Mouse (Mus musculus): ENCODE data around the gene Ppp1r10. TPM values are rescaled to one million over a fixed set of nuclear protein-coding genes. Genes with fewer than 3 reads are reported as not detected.
"Not testable (repeated sequence)": the region's sequence is repeated elsewhere in the genome, so short reads cannot be mapped to it uniquely, and the experiment has no call there.

Ppp1r10 gene
- polyA plus RNA-seq, 1 experiment from 2014 or later: 19.4 TPM

DNA sequence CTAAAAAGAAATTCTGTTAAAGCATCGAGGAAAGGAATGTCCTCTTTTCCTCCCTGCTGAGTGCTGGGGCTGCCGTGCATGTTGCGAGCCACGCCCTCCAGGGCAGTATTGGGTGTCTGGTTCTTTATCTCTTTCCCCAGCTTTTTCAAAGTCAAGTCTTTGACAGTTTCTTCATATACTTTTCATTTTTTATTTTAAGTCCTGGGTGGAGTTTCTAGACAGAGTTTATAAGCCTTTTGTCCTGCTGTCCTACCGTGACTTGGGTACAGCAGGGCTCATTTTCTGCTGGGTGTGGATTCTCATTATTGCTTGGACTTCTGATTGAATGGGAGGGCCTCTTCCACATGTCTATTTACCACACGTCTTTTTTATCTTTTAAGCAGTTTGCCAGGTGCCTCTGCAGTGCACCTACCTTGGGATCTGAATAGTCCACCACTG is 3.6 kb downstream of the Ppp1r10 start:
- Histone ChIP-seq H3K4me3 (replicated peaks) (peak overlapping the region; percentile 92), H3K4me2 (peak overlapping the region; percentile 81), H3K4me1 (replicated peaks) (peaks cover 67% of the 10 kb centered on the region), H3K9ac (peak overlapping the region; percentile 83), H3K27me3 (no peaks in the 10 kb centered on the region), H3K36me3 (peaks cover 56% of the 10 kb centered on the region), H3K27ac (peak overlapping the region; percentile 97), H3K9me3 (replicated peaks) (no peaks in the 10 kb centered on the region)
- DNase-seq (peak; percentile 70), ATAC-seq (ENCODE audit: low read depth) (no peak; the same call in 1 of the 2 replicates)
- 8% methylated on average over 6 of the region's 6 CpGs for WGBS (ENCODE audit: insufficient replicate concordance)

DNA sequence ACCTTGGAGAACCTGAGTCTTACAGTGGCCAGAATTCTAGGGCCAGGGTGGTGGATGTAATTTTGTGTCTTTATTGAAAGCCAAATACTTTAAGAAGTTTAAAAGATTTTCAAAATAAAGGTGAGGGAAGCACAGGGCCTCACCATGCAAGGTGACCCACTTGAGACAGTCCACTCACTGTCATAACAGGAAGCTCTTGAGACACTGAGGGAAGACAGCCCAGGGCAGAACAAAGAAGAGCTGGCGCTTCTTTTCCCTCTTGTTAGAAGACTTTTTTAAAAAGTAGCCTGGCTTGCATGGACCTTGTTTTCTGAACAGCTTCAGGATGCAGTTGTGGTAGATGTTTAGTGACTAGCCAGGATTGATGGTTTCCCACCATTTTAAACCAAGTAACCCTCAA is 4.2 kb downstream of the Ppp1r10 start:
- peak overlapping the region; percentile 92 for H3K4me3 ChIP-seq (replicated peaks)
- H3K27ac ChIP-seq: peak overlapping the region; percentile 97
- no peaks in the 10 kb centered on the region for H3K9me3 ChIP-seq (replicated peaks)
- no peaks in the 10 kb centered on the region for H3K27me3 ChIP-seq
- peak overlapping the region; percentile 83 for H3K9ac ChIP-seq
- H3K36me3 ChIP-seq: peaks cover 61% of the 10 kb centered on the region
- WGBS (ENCODE audit: insufficient replicate concordance): 71% methylated on average over 1 of the region's 1 CpGs
- H3K4me2 ChIP-seq: peak overlapping the region; percentile 81
- DNase-seq: no peak
- no peak for ATAC-seq (ENCODE audit: low read depth)
- H3K4me1 ChIP-seq (replicated peaks): peaks cover 67% of the 10 kb centered on the region

DNA sequence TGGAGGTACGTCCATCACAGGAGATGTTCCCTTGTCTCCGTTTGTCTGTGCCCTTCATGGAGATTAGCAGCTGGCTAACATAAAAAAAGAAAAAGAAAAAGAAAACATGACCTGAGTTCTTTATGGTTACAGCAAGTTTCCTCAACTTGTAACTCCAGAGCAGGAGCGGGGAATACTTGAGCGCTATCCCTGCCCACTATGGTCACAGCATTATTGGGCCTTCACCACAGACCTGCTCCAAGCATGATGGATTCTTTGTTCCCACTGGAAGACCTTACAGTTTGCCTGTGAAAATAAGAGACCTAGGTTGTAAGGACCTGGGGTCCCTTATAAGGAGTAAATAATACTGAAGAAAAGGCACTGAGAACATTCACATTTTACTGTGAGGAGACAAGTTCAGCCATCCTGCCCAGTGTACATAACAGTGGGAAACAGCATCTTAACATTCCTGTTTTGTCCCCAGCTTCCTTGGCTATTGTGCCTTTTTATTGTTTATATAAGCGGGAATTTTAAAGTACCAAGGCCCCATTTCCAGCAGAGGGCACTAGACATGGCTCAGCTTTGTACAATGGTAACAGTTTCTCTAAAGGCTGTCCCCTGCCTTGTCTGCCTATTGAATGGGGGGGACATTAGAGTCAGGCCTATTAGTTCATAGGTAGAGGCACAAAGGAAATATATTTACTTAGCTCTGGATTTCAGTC is 4.8 kb downstream of the Ppp1r10 start:
- no peak for ATAC-seq (ENCODE audit: low read depth)
- Histone ChIP-seq H3K9me3 (replicated peaks) (no peaks in the 10 kb centered on the region), H3K4me2 (peak overlapping the region; percentile 81), H3K9ac (peak overlapping the region; percentile 83), H3K4me3 (replicated peaks) (0 out of 2 replicates have a peak overlapping the region, but pooled peaks have one; percentile 92), H3K4me1 (replicated peaks) (peaks cover 68% of the 10 kb centered on the region), H3K27me3 (no peaks in the 10 kb centered on the region), H3K27ac (peak overlapping the region; percentile 97), H3K36me3 (peaks cover 68% of the 10 kb centered on the region)
- no peak for DNase-seq
- 78% methylated on average over 5 of the region's 5 CpGs for WGBS (ENCODE audit: insufficient replicate concordance)

DNA sequence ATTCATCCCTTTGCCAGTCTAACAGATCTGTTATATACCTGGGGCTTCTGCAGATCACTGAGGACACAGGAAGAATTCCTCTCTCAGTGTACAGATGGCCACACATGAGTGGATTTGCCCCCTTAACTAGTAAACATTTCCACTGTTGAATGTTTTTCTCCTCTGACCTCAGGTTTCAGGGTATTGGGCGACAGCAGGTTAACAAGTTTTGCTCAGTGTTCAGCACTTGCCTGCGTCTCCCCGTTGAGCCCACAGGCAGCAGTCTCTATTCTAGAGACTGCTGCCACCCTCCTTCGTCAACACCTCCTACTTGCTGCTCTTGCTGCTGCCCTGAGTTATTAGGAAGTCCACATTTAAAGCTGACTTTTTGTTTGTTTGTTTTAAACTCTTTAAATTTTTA is 5.5 kb downstream of the Ppp1r10 start:
- peak overlapping the region; percentile 97; the same call in 1 of the 2 replicates for H3K27ac ChIP-seq
- WGBS (ENCODE audit: insufficient replicate concordance): 81% methylated on average over 4 of the region's 4 CpGs
- no peak for ATAC-seq (ENCODE audit: low read depth)
- H3K9me3 ChIP-seq (replicated peaks): no peaks in the 10 kb centered on the region
- H3K36me3 ChIP-seq: peaks cover 75% of the 10 kb centered on the region
- no peak for DNase-seq
- no peak overlapping the region for H3K4me3 ChIP-seq (replicated peaks)
- no peak overlapping the region for H3K4me2 ChIP-seq
- H3K9ac ChIP-seq: 0 out of 2 replicates have a peak overlapping the region, but pooled peaks have one; percentile 12
- no peaks in the 10 kb centered on the region for H3K27me3 ChIP-seq
- H3K4me1 ChIP-seq (replicated peaks): peaks cover 75% of the 10 kb centered on the region

DNA sequence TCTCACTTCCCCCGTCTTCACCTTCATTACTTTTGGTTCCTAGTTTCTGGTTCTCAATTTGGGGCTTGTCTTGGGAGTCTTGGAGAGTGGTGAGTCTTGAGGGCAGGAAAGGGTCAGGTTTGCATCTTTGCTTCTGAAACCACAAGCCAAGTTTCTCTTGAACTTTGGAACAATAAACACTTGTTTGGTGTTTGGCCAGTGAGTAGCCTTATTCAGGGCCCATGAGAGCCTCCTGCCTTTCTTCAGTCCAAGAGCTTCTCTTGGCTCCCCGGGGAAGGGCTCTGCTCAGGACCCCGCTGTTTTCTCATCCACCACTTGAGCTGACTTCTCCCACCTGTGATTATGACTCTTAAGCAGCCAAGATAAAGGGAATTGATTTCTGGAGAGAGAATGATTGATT is 6.3 kb downstream of the Ppp1r10 start:
- no peak overlapping the region for H3K4me3 ChIP-seq (replicated peaks)
- ATAC-seq (ENCODE audit: low read depth): no peak
- no peaks in the 10 kb centered on the region for H3K9me3 ChIP-seq (replicated peaks)
- H3K36me3 ChIP-seq: peaks cover 76% of the 10 kb centered on the region
- no peaks in the 10 kb centered on the region for H3K27me3 ChIP-seq
- no peak for DNase-seq
- no peak overlapping the region for H3K9ac ChIP-seq
- H3K27ac ChIP-seq: peak overlapping the region; percentile 37; the same call in 1 of the 2 replicates
- H3K4me2 ChIP-seq: no peak overlapping the region
- WGBS (ENCODE audit: insufficient replicate concordance): 88% methylated on average over 3 of the region's 3 CpGs
- peaks cover 84% of the 10 kb centered on the region for H3K4me1 ChIP-seq (replicated peaks)

DNA sequence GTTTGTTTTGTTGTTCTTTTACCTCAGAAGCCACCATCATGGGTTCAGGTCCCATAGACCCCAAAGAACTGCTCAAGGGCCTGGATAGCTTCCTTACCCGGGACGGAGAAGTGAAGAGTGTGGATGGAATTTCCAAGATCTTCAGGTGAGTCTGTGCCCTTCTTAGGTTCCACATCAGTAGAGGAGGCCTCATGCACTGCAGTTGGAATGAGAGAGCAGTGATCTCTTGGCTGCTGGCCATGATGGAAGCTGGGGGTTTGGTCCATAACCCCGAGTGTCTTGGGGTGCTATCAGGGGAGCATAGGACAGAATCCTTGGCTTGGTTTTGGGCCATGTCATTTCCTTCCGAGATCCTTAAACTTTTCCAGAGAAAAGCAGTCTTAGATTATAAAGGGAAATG is 7.0 kb downstream of the Ppp1r10 start:
- no peak overlapping the region for H3K4me2 ChIP-seq
- H3K27ac ChIP-seq: peak overlapping the region; percentile 53; the same call in 1 of the 2 replicates
- DNase-seq (no peak), ATAC-seq (ENCODE audit: low read depth) (no peak)
- no peaks in the 10 kb centered on the region for H3K9me3 ChIP-seq (replicated peaks)
- no peaks in the 10 kb centered on the region for H3K27me3 ChIP-seq
- H3K4me3 ChIP-seq (replicated peaks): no peak overlapping the region
- peaks cover 79% of the 10 kb centered on the region for H3K36me3 ChIP-seq
- H3K4me1 ChIP-seq (replicated peaks): peaks cover 91% of the 10 kb centered on the region
- WGBS (ENCODE audit: insufficient replicate concordance): 90% methylated on average over 4 of the region's 4 CpGs
- H3K9ac ChIP-seq: no peak overlapping the region; the same call in 1 of the 2 replicates

DNA sequence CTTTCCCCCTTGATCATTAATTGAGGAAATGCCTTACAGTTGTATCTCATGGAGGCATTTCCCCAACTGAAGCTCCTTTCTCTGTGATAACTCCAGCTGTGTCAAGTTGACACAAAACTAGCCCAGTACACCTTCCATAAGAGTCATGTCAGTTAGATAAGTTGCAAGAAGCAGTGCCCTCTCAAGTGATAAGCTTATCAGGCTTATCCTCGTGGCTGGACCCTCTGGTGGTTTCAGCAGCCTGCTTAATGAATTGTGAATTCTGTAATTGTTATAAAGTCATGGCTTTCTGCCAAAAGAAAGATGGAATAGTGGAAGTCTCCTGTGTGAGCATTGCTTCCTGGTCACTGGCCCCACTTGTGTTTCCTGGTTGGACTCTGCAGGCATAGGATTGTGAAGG is 11.2 kb downstream of the Ppp1r10 start:
- no peaks in the 10 kb centered on the region for H3K27me3 ChIP-seq
- peak overlapping the region; percentile 39 for H3K4me2 ChIP-seq
- H3K4me1 ChIP-seq (replicated peaks): peaks cover 69% of the 10 kb centered on the region
- 5% methylated on average over 1 of the region's 1 CpGs for WGBS (ENCODE audit: insufficient replicate concordance)
- ATAC-seq (ENCODE audit: low read depth) (peak; percentile 87), DNase-seq (peak; percentile 46)
- peak overlapping the region; percentile 45; the same call in 1 of the 2 replicates for H3K9ac ChIP-seq
- H3K27ac ChIP-seq: peak overlapping the region; percentile 80
- no peaks in the 10 kb centered on the region for H3K9me3 ChIP-seq (replicated peaks)
- H3K4me3 ChIP-seq (replicated peaks): no peak overlapping the region
- peaks cover 94% of the 10 kb centered on the region for H3K36me3 ChIP-seq

DNA sequence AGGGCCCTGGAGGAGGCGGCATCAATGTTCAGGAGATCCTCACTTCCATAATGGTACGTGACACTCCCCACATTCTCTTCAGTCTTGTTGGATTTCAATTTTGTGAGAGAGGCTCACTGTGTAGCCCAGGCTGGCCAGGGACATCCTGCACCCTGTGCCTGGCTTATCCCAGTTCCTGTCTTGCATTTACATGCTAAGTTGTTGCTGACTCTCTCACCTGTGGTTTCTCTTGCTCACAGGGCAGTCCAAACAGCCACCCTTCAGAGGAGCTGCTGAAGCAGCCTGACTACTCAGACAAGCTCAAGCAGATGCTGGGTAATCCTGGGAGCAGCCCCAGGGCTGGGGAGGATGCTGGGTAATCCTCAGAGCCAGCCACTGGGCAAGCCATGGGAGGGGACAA is 13.3 kb downstream of the Ppp1r10 start:
- WGBS (ENCODE audit: insufficient replicate concordance): 97% methylated on average over 2 of the region's 2 CpGs
- Histone ChIP-seq H3K36me3 (peaks cover 77% of the 10 kb centered on the region), H3K27me3 (no peaks in the 10 kb centered on the region), H3K4me2 (no peak overlapping the region), H3K9me3 (replicated peaks) (no peaks in the 10 kb centered on the region), H3K27ac (peak overlapping the region; percentile 18; the same call in 1 of the 2 replicates), H3K4me3 (replicated peaks) (no peak overlapping the region), H3K9ac (no peak overlapping the region), H3K4me1 (replicated peaks) (peaks cover 49% of the 10 kb centered on the region)
- DNase-seq: no peak
- ATAC-seq (ENCODE audit: low read depth): no peak

DNA sequence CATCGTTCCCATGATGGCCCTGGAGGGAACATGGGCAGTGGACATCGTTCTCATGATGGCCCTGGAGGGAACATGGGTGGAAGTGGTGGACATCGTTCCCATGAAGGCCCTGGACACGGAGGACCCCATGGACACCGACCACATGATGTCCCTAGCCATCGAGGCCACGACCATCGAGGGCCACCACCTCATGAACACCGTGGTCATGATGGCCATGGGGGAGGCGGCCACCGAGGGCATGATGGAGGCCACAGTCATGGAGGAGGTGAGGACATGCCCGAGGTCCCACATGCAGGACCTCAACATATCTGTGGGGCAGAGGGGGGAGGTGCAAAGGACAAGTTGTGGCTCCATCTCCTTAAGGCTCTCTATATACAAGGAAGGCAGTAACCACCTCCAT is 14.4 kb downstream of the Ppp1r10 start:
- H3K27me3 ChIP-seq: no peaks in the 10 kb centered on the region
- no peak overlapping the region for H3K4me3 ChIP-seq (replicated peaks)
- peaks cover 66% of the 10 kb centered on the region for H3K36me3 ChIP-seq
- no peak overlapping the region for H3K9ac ChIP-seq
- no peak overlapping the region for H3K4me2 ChIP-seq
- H3K9me3 ChIP-seq (replicated peaks): no peaks in the 10 kb centered on the region
- DNase-seq (no peak), ATAC-seq (ENCODE audit: low read depth) (no peak)
- no peak overlapping the region for H3K27ac ChIP-seq
- peaks cover 38% of the 10 kb centered on the region for H3K4me1 ChIP-seq (replicated peaks)
- 91% methylated on average over 12 of the region's 12 CpGs for WGBS (ENCODE audit: insufficient replicate concordance)

DNA sequence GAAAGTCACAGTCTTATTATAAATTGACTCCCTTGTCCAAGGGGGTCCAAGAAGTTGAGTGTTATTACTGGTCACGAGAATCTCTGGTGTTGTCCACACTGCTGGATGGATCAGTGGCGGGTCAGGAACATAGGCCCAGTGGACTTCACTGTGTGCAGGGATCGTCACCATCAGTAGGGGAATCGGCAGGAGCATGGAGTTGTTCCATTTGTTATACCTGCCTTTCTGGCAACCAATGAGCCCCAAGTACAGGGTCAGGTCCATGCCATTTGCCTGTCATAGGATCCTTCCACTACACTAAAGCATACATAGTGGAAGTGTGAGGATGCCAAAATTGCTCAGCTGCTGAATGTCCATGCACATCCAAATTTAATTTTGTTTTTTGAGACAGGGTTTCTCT is 16.4 kb downstream of the Ppp1r10 start:
- 86% methylated on average over 4 of the region's 4 CpGs for WGBS (ENCODE audit: insufficient replicate concordance)
- ATAC-seq (ENCODE audit: low read depth) (no peak), DNase-seq (no peak)
- H3K27ac ChIP-seq: no peak overlapping the region
- no peak overlapping the region for H3K4me2 ChIP-seq
- H3K9me3 ChIP-seq (replicated peaks): no peaks in the 10 kb centered on the region
- H3K27me3 ChIP-seq: no peaks in the 10 kb centered on the region
- H3K4me3 ChIP-seq (replicated peaks): no peak overlapping the region
- H3K4me1 ChIP-seq (replicated peaks): peaks cover 19% of the 10 kb centered on the region
- H3K9ac ChIP-seq: no peak overlapping the region
- H3K36me3 ChIP-seq: peaks cover 47% of the 10 kb centered on the region

DNA sequence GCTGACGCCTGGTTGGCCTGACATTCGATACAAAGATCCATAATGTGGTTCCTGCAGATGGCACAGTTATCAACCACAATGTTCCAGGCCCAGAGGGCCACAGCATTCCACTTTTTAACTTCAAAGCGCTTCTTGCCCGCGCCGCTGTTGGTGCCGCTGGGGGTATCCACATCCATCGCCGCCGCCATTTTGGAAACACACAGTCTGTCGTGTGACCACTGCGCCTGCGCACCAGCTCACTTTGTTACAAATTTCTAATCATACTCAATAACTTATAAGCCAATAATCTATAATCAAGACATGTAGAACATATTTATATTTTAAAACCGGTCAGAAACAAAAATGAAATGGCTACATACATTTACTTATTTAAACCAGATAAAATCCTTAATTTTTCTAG is 19.5 kb downstream of the Ppp1r10 start:
- not testable (repeated sequence) for H3K27me3 ChIP-seq; DNase-seq; H3K9ac ChIP-seq; H3K4me3 ChIP-seq (replicated peaks); H3K4me1 ChIP-seq (replicated peaks); H3K9me3 ChIP-seq (replicated peaks); ATAC-seq (ENCODE audit: low read depth); H3K27ac ChIP-seq; H3K4me2 ChIP-seq
- 82% methylated on average over 14 of the region's 14 CpGs for WGBS (ENCODE audit: insufficient replicate concordance)
- H3K36me3 ChIP-seq: peaks cover 16% of the 10 kb centered on the region
